Mouse (Mus musculus) CD4-positive, CD25-positive, alpha-beta regulatory T cell, adult 4 months (primary cell): ENCODE results near the gene Tox3. TPM values are rescaled to one million over a fixed set of nuclear protein-coding genes. Genes with fewer than 3 reads are reported as not detected.

Experiments
- ATAC-seq: one replicate; pipeline ENCODE4 v1.8.0; 2017
- polyA plus RNA-seq, 2 experiments: library from polyadenylated mRNA; unstranded; fragments of 100-300 nt; shearing (Covaris generic); gene quantifications; one replicate each; pipeline ENCODE4 v1.2.1; 2017

Tox3 gene
- not detected for polyA plus RNA-seq

- ATAC-seq = no peak
These were observed at the start of gene Tox3 for GRCm38 (mm10) chr8:90348178-90348925. Tox3 (minus strand) TSS chr8:90348343.

DNA sequence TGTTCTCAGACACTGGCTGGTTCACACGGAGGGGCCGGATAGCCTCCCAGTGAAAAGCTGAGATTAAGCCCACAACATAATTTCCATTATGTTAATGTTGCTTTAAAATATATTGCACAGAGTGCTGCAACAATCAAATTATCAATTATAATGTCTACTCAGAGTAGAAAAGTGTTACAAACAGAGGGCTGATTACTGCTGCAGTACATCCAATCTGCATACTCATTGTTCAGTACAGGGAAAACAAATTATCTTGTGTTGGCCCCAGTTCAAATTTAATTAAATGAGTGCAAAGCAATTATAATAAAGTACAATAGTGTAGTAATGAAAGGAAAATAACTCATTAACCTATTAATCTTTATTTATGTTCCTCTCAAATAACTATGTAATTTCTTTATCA, 44.5 kb upstream of the Tox3 start:
- ATAC-seq = no peak

- ATAC-seq = no peak
These were observed 43.4 kb upstream of the Tox3 start for GRCm38 (mm10) chr8:90391483-90392074.

GRCm38 (mm10) chr8:90390827-90391226, 42.7 kb upstream of the Tox3 start:
- no peak for ATAC-seq

GRCm38 (mm10) chr8:90379064-90379463, 30.9 kb upstream of the Tox3 start:
- no peak for ATAC-seq

DNA sequence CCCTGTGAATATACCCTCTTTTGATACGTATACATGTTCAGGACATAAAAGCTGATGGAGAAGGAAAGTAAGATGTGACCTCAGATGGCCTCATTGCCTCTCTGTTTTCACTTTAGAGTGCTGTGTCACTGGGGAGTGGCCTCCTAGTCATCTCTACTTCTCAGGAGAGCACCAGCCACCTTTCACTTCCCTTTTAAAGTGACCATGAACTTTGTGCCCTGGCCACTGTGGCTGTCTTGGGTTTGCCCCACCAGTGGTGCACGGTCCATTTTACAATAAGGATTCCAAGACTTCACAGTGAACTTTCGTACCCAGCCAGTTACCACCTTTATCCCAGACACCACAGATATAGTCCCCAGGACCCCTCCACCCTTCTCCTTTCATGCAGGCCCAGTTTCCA, 29.9 kb upstream of the Tox3 start:
- no peak for ATAC-seq

DNA sequence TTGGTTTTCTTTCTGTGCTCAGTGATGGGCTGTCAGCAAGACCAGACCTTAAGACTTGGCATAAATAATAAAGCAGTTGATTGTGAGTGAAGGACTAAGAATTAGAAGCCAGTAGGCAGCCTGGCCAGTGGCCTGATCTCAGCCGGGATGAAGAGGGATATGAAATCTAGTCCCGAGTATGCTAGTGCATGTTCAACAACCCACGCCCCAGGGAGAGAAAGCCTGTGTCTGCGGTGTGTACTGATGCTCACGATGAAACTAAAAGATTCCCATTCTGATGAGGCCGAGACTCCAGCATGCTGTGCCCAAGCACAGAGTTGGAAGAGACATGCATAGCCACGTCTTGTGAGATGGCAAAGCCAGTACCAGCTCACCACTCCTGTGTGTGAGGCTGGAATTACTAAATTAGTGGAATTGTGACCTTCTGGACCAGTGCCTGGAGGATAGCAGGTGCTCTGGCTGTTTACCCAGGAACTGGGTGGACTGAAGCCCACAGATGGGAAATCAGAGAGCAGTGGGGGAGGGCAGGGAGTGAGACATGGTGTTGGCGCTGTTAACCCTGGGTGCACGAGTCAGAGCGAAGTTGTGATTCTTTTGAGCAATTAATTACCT, 23.6 kb upstream of the Tox3 start:
- no peak for ATAC-seq

DNA sequence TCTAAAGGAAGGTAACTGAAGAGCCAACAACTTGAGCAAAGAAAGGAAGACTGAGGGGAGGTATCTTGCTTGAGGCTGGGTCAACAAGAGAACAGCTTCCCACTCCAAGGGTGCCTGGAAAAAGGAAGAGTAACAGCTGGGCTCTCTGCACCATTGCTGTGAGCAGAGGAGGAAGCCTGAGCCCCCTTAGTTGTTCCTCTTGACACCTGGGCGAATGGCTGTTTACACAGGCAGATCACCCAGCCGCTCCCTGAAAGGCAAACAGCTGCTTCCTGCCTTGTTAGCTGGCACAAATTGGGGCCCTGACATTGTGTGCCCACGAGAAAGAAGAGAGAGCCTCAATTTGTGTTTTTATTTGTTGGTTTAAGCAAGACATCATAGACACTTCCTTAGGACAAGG, 21.7 kb upstream of the Tox3 start:
- ATAC-seq = no peak

DNA sequence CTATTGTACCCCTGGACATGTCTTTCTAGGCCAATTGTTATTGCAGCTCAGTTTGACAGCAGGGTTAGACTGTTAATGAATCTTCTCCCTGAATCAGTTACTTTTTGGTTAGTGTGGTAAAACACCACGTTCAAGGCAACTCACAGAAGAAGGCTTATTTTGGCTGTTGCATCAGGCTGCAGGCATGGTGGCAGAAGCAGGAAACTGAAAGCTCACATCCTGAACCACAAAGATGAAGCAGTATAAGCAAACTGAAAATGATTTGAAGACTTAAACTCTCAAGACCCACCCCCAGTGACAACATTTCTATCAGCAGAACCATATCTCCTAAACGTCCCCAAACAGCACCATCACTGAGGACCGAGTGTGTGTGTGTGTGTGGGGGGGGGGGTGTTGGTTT, 8.6 kb upstream of the Tox3 start:
- ATAC-seq = no peak

GRCm38 (mm10) chr8:90354782-90355181, 6.6 kb upstream of the Tox3 start:
- ATAC-seq = no peak

GRCm38 (mm10) chr8:90353960-90354540, 5.9 kb upstream of the Tox3 start:
- no peak for ATAC-seq

DNA sequence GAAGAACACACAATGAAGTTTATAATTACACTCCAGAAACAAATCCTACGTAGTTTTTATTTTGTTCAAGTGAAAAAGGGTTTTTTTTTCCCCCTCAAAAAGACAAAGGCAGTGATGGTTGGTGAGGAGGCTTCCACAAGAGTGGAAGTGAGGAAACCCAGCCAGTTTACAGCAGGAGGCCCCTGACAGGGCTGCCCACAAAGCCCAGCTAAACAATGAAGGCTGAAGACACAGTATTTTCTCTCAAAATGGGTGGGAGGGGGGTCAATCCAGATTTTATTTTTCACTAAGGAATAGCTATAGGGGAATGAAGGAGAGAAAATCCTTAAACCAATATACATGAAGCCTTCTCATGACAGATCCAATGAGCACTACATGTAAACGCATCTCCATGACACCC, 5.4 kb upstream of the Tox3 start:
- ATAC-seq = no peak

DNA sequence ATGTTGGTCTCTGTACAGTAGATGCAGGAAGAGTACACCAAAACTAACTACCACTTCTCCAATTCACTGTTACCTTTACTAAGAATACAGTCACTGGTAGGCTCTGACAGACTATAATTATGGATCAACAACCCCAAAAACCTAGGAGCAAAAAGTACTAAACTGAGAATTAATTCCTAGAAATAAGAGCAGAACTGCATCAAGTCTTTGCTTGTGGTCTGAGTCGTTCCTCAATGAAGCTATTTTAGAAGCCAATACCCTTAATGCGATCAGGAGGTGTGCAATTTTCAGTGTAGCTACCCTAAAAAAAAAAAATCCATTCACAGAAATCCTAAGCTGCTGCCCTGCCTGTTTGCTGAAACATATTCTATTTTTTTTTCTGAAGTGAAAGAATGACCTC, 4.8 kb upstream of the Tox3 start:
- no peak for ATAC-seq

GRCm38 (mm10) chr8:90349709-90350562, 1.8 kb upstream of the Tox3 start:
- no peak for ATAC-seq

DNA sequence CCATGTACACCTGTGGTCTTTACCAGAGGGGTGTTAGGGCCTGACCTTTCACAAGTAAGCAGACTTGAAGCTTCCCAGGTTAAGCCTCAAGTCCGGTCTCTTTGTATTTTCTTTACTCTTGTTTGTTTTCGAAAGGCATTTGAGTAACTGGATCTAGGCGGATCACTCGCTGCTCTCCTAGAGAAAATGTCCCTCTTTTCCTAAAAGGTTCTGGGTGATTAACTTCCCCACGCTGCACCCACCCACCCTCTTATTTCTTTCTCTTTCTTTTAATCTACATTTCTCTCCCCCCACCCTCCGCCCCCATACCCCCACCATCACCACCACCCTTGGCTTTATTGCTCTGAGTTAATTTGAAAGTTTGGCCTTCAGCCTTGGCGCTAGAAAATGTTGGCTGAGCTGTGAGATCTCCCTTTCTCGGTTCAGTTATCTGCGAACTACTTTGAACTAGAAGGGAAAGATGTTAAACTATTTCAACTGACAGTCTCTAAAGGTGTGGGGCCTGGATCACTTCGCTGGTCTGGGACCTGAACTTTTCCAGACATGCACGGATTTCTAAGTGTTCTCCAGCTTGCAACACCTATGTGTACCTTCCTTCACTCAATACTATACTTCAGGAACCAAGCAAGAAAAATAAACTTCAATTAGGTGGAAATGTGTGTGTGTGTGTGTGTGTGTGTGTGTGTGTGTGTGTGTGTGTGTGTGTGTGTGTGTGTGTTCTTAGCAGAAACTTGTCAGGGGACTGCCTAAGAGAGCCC, 962 bp upstream of the Tox3 start:
- no peak for ATAC-seq

DNA sequence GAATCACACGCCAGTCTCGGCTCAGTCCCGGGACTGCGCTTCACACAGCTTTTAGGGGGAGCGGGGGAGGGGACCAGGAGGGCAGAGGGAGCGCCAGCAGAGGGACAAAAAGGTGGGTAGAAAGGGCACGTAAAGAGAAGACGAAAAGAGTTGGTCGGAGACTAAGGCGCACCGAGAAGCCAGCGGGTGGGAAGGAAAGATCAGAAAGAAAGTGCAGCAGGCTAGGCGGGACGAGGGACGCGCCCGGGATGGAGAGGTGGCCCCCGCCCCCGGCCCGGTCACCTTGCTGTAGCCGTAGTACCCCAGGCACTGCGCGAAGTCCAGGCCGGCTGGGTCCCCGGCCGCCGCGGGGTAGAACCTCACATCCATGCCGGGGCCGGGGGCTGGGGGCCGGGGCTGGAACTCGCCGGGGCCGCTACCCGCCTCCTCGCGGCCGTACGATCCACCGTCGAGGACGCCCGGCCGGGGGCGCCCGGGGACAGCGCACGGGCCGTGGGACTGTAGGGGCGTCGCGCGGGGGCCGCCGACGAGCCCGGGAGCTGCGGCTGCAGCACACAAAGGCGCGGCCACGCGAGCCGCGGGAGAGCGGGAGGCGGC, 464 bp downstream of the Tox3 start:
- no peak for ATAC-seq

- no peak for ATAC-seq
These were observed 1.1 kb downstream of the Tox3 start for GRCm38 (mm10) chr8:90346880-90347535.

DNA sequence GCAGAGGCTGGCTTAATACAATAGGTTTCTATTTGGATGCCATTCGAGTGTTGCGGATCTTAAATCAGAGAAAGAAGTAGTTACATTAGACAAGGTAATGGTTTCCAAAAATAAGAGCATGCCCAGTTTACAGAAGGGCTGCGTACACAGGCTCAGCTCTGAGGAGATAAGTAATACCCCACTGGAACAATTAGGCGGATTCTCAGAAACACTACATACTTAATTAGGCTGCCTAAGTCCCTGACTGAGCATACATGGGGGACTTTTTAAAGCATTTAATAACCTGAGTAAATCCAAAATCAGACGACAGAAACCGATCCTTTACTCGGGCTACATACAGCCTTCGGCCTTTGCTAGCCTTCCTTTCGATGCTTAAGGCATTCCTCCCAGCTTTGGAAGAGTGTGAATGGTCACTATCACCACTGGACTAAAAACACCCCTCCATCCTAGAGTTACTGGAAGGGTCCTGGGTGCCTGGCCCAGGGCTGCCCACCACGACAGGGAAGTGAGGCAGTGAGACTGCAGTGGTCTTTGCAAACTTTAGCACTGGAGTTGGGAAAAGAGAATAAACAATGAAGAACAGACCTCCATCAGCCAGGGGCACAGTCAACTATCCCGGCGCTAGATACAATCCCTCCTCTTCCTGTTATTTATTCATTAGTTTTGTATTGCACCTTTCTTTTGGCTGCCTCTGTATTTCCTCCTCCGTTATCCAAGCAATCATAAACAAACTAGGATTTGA, 1.8 kb downstream of the Tox3 start:
- ATAC-seq = no peak

- ATAC-seq = no peak
These were observed 17.5 kb downstream of the Tox3 start for GRCm38 (mm10) chr8:90330377-90331285.
